Mouse (Mus musculus) hindbrain, embryonic 15.5 days (tissue): ENCODE results near the gene Tcf7. TPM values are rescaled to one million over a fixed set of nuclear protein-coding genes. Genes with fewer than 3 reads are reported as not detected.

Experiments
- polyA plus RNA-seq: library from polyadenylated mRNA; unstranded; fragments of >200 nt; fragmentation: Nextera tagmentation; extraction: Ambion mirVana; gene quantifications from 2 replicates; pipeline ENCODE4 v1.2.1, GENCODE M21; 2015

The Tcf7 gene
- polyA plus RNA-seq, 1 experiment from 2014 or later: 5.8 TPM

Other genes starting within 250 kb of the Tcf7 start
- 126 and 131 TPM in 2 replicates for gene Ppp2ca, start 184.3 kb downstream of the Tcf7 start, polyA plus RNA-seq
- not detected in 2 replicates for gene Olfr1373, start 137.5 kb downstream of the Tcf7 start, polyA plus RNA-seq
- not detected in 2 replicates for gene Olfr1371, start 69.0 kb downstream of the Tcf7 start, polyA plus RNA-seq
- gene Skp1a, start 51.0 kb downstream of the Tcf7 start, polyA plus RNA-seq: 975 and 989 TPM in 2 replicates
- 368 and 369 TPM in 2 replicates for gene Vdac1, start 77.8 kb upstream of the Tcf7 start, polyA plus RNA-seq
- 129 and 136 TPM in 2 replicates for gene 9530068E07Rik, start 113.4 kb upstream of the Tcf7 start, polyA plus RNA-seq